Mouse (Mus musculus) frontal cortex, adult (tissue): ENCODE data around the gene Dnajb3.
"Not testable (repeated sequence)": the region's sequence is repeated elsewhere in the genome, so short reads cannot be mapped to it uniquely, and the experiment has no call there.

Experiments used
- ATAC-seq: cut with Nextera tagmentation; 2 replicates; pipeline ENCODE4 v1.9.2; 2017; ENCODE audit warnings: mild to moderate bottlenecking, moderate library complexity, mixed read lengths; ENCODE audit not compliant: low TSS enrichment

Dnajb3 gene

DNA sequence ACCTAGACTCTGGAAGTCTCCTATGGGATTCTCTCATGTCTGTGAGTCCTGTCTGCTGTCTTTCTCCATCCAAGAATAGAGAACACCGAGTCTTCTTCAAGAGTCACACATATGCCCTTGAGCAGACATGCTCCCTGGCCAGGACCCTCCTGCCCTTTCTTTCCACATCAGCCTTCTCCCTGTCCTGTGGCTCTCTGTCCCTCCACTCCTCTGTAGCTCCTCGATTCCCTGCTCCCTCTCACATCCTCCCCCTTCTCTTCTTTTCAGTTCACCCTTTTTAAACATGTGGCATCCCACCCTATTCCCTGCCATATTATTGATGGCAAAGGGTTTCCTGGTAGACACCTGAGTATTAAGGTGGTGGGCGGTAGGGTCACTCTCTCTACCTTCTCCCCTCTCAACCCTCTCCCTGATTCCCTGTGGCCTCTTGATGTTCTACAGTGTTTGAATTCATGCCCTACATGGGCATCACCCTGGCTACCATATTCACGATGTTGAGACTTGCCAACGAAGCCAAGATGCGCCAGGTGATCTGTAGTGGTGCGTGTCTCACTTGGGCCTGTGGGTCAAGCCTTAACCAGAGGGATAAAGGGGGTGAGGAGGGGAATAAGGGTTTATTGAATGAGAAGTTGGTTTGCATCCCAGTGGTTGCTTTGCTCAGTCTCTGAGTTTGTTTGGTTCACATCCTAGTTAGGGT, 26.4 kb upstream of the Dnajb3 start:
- ATAC-seq: no peak

DNA sequence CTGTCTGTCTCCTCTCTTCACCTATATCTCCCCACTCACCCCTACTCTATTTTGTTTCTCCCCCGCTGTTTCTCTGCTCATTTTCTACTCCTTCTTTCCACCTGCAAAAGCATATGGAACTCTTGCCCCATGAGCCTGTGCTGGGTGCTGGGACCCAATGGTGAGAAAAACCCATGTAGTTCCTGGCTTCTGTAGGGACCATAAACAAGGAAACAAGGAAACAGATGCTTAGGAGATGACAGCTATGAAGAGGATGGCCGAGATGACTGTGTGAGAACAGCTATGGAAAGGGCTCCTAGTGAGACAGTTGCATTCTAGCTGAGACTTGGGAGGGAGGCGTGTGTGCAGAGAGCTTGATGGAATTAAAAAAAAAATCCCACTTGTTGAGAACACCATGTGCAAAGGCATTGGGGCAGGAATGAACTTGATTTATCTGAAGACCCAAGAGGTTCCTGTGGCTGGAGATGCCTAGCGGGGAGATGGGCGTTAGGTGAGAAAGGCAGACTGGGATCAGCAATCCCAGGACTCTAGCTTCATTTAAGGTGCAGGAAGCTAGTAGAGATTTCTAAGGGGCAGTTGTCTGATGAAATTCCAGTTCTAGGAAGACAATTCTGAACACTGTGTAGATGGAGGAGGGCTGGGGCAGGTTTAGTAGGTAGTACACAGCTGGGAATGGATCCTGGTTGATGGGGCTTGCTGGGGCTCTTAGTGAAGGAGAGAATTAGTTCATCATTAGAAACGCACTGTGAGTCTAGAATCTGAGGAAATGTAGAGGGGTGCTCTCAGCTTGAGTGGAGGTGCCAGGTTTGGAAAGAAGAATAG, 25.6 kb upstream of the Dnajb3 start:
- ATAC-seq: no peak

DNA sequence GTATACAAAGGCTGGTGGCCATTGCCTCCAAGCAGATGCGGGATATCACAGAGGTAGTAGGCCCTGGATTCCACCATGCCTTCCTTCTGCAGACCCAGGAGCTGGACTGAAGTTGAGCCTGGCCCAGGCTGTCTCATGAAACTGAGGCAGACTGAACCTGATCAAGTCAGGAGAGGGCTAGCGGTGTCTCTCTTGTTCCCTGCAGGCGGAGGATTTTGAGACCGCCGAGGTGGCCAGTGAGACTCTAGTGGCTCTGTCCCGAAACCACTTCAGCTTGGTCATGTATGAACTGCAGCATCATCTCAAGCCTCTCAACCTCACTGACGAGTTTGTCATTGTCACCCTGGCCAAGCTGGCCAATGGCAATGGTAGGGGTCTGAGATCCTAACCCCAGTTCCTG, 24.8 kb upstream of the Dnajb3 start:
- no peak for ATAC-seq

DNA sequence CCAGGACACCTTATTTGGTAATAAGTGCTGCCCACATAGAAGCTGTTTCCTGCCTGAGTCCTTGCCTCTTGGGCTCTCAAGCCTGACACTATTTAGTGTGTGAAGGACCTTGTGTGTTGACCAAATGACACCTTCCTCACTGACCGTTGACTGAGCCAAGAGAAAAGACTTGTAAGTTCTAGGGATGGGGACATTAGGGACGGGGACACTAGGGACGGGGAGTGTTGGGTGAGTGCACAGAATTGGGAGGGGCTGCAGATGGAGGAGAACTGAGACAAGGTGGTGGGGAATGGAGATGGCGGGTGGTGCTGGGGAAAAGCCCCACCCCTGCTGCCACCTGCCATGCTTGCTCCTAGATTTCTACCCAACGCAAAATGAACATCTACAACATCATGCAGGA, 24.4 kb upstream of the Dnajb3 start:
- no peak for ATAC-seq

DNA sequence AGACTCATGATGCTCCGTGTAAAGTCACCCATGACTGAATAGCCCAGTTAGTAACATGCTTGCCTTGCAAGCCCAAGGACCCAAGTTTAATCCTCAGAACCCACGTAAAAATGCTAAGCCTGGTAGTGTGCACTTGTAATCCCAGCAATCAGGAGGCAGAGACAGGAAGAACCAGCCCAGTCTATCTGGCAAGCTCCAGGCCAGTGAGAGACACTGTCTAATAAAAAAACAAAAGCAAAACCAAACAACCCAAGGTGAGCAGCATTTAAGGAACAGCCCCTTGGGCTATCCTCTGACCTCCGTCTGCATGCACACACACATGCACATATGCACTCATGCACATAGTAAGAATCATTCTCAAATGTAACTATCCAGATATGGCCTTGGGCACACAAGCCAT, 24.0 kb upstream of the Dnajb3 start:
- no peak for ATAC-seq

DNA sequence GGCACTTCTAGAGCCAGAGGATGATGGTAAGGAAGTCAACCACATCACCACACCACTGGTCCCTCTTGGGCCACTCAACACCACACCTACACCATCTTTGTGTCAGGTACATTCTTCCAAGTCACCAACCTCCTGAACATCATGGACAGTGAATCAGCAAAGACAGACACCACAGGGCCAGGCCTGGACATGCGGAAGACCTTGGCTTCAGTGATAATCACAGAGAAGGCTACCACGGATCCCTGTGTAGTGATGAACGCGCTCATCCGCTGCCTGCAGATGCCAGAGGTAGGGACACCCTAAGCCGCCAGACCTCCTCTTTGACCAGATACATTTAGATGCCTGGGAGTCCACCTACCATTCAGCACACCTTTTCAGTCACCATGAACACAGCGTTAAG, 22.5 kb upstream of the Dnajb3 start:
- ATAC-seq: no peak

DNA sequence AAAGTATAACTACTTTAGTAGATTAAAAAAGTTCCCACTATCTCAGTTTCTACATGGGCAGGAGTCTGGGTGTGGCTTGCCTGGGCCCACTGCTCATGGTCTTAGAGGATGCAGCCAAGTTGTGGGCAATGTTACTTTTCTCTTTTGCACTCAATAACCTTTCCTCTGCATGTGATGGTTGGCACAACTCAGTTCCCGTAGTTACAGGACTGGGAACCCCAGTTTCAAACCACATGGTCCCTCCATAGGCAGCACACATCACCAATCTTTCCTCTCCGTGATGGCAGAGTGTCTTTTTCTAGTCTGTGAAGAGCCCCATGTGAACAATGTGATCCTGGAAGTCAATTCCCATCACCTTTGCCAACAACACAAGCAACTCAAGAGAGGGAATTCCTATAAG, 21.9 kb upstream of the Dnajb3 start:
- no peak for ATAC-seq

DNA sequence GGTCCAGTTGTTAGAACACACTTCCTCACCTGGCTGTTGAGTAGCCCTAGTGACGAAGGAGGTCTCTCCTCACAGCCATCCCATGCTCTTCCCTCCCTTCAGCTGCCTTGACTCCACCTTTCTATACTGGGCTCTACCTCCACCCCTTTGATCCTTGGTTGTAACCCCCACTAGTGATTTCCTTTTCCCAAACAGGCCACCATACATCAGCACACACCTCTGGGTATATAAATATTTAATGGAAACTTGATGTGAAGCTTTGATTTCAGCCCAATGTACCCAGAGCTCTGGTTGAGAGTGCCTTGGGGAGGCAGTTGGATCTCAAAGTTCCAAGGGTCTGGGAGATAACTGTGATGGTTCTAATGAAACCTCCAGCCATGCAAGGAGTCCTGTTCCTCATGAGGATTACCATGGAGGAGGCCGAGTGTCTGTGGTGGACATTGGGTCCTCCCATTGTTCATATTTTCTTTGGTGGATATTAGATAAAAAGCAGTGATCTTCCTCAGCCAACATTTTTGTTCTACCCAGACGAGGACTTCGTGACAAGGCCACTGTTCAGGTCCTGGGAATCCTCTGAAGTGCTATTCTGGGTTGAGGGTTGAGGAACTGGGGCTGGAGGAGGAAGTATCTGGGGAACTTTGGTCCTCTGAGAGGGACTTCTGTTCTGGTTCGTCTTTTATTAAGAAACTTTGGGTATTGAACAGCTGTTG, 21.2 kb upstream of the Dnajb3 start, which contains the start of gene Mroh2a:
Mroh2a (plus strand) TSS at position 317 of the 710 bp plus-strand sequence.
- ATAC-seq: no peak

DNA sequence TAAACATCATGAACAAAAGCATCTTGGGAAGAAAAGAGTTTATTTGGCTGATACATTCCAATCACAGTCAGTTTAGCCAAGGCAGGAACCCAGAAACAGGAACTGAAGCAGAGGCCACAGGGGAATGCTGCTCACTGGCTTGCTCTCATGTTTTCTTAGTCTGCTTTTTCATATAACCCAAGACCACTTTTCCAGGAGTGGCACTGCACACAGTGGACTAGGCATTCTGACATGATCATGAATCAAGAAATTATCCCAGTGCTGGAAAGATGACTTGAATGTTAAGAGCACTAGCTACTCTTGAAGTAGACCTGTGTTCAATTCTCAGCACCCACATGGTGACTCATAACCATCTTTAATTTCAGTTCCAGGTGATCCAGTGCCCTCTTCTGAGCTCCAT, 20.2 kb upstream of the Dnajb3 start:
- ATAC-seq: no peak

DNA sequence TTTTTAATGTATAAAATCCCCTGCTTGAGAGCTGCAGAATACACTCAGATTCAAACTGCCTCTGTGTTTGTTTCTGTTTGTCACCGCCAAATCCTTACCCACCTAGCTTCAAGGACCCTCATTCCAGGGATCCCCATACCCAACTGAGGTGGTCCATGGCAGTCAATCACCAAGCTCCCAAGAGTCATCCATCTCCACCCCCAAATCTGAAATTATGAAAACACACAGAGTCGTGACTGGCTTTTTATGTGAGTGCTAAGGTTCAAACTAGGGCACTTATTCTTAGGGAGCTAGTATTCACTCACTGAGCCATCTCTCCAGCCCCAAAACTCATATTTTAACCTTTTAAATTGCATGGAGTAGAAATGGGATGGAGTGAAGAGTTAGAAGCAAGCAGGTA, 19.7 kb upstream of the Dnajb3 start:
- ATAC-seq: not testable (repeated sequence)

DNA sequence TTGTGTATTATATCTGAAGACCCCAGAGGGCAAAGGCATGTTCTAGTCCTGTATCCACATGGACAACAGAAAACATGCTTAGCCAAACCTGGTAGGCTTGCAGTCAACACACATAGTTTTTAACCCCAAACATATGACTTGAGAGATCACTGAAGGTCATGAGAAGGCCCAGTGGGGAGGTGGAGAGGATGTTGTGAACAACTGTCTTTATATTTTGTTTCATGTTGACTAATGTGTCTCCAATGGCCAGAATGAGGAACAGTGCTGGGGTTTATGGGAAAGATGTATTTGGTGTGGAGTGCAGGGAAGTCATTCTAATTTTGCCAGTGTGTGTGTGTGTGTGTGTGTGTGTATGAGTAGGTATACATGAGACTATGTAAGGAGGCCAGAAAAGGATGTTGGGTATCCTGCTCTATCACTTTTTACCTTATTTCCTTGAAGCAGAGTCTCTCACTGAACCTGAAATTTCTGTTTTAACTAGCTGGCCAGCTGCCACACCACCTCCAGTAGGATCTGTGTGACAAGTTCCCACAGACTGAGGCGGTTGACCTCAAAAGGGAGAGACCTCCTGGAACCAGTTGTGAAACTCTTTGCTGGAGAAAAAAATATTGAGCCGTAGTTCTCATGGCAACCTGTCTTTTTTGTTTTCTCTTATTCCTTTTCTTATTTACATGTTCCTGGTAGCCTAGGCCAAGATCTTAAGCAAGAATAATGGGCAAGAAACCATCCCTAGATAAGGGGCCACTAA, 18.6 kb upstream of the Dnajb3 start:
- no peak for ATAC-seq

DNA sequence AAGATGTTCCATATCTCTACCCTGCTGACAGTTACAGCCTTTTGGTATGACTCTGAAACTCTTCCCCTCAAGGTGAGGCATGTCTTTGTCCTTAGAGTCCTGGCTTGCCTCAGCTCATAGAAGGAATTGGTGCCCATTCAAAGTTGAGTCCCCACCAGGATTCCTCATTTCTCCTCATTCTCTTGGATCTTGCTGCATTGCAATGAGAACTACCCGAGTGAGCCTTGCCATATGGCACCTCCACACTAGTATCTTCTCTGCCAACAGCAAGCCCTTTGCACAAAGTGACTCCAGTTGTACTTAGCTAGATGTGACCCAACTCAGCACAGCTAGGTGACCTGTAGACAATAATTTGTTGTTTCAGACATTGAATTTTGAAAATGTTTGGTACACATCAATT, 18.0 kb upstream of the Dnajb3 start:
- ATAC-seq: no peak

DNA sequence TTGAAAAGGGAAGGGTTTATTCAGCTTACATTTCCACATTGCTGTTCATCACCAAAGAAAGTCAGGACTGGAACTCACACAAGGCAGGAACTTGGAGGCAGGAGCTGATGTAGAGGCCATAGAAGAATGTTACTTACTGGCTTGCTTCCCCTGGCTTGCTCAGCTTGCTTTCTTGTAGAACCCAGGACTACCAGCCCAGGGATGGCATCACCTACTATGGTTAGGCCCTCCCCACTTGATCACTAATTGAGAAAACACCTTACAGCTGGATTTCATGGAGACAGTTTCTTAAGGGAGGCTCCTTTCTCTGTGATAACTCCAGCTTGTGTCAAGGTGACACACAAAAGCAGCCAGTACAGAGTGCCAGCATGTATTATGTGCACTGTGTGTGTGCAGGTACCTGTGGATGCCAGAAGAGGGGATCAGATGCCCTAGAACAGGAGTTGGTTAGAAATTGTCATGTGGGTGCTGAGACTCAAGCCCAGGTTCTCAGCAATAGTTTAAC, 17.5 kb upstream of the Dnajb3 start:
- ATAC-seq: not testable (repeated sequence)

DNA sequence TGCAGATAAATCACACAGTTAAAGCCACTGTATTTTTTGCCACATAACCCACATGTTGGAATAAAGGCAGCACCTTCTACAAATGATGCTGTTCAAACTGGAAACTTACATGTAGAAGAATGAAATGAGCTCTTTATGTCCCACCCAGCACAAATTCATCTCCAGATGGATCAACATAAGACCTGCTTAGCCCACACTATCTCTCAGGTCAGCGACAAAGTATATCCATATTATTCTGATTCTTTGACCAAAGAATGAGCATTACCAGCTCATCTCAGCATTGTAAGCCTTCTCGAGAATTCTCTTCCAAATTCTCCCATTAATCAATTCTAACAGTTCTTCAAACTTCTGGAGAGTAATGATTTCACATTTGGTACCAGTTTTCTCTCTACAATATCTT, 16.6 kb upstream of the Dnajb3 start:
- ATAC-seq: no peak

DNA sequence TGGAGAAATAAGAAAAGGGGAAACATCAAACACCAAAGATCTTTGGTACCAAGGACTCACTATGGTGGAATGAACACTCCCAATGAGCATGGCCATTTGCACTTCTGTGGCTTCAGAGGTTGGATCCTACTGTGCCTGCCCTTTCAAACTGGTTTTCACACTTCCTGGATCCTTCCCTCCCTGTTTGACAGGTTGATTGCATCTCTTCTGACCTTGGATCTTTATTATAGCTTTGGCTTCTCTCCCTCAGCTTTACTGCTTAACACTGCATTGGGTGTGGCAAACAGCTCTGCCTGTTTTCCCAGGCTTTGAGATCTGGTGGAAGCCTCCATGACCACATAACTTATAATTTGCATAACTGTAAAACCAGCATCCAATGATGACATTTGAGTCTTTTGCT, 14.8 kb upstream of the Dnajb3 start:
- no peak for ATAC-seq

DNA sequence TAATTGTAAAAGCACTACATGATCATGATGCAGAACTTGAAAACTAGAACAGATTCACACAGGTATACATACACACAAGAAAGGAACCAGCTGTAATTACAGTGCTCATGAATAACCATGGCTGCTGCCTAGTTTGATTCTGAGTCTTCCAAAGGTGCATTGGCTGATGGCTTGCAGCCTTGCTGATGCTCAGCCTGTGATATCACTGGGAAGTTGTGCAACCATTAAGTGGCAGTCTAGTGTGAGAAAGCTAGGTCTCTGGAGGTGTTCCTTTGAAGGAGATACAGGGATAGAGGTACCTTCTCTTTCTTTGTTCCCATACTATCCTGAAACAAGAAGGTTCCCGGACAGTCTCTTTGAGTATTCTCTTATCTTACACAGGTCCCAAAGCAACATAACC, 13.5 kb upstream of the Dnajb3 start:
- ATAC-seq: no peak

DNA sequence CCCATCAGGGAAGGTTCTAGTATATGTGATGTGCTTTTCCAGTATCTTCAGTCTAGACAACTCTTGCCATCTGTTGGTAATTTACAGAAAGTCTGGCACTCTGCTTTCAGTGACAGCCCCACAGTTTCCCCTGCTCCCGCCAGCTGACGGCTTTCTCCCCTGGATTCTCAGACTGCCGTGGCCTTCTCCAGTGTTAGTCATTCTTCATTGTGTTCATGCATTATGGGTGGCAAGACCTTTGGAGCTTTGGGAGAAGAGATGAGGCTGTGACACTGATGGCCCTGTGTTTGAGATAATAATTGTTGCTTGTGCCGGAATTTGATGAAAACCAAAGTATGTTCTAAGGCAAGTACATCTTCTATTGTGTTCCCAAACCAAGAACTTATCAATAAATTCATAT, 13.0 kb upstream of the Dnajb3 start:
- ATAC-seq: no peak

DNA sequence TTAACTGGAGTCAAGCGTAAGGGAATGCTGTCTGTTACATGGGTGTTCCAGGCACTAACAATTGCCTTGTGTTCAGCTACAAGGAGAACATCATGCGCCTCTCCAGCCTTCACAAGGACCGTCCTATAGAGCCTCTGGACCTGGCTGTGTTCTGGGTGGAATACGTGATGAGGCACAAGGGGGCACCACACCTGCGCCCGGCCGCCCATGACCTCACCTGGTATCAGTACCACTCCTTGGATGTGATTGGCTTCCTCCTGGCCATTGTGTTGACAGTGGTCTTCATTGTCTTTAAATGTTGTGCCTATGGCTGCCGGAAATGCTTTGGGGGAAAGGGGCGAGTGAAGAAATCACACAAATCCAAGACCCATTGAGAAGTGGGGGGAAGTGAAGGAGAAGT, 12.5 kb upstream of the Dnajb3 start:
- ATAC-seq: no peak

DNA sequence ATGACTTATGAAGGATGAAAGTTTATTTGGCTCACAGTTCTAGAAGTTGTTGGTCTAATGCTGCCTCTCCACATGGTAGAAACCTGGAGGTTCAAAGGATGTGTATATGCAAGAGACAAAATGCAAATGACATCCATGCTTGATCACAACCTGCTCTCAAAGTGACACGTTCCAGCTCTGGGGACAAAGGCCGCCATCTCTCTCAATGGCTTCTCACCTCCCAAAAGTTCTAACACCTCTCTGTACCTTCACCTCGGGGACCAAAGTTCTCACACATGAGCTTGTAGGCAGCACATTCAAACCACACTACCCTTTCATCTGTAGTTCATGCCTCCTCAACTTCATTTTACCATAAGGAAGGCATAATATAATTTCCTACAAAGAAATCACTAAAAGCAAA, 12.0 kb upstream of the Dnajb3 start:
- no peak for ATAC-seq

DNA sequence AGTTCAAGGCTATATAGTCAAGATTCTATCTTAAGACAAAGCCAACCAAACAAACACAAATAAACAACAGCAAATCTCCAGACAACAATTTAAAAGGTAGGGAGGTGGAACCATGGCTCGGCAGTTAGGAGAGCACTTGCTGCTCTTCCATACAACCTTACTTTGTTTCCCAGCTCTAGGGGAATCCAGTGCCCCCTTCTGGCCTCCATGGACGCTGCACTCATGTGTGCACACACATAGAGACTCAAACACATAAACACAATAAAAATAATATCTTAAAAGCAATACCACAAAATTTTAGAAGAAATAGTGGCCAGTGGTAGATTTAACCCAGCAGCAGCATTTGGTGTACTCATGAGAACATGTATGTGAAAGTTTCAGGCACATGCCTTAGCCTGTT, 11.6 kb upstream of the Dnajb3 start:
- no peak for ATAC-seq

DNA sequence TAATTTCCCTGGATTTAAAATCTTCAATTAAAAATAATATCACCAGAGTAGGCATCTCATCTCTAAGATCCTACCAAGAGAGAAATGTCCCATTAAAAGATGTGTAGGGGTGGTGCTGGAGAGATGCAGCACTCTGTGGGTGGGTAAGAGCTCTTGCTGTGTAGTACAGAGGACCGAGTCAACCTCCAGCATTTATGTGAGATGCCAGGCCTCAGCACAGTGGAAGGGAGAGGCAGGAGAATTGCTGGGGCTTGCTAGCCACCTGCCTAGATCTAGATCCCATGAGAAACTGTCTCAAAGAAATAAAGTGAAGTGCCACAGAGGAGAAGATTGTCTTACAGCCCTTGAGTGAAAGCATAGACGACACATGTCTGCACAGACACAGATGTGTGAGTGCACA, 11.0 kb upstream of the Dnajb3 start:
- ATAC-seq: peak; percentile 77
